19 mouse cellular contexts compared by ENCODE assay signal in the genomic region with DNA sequence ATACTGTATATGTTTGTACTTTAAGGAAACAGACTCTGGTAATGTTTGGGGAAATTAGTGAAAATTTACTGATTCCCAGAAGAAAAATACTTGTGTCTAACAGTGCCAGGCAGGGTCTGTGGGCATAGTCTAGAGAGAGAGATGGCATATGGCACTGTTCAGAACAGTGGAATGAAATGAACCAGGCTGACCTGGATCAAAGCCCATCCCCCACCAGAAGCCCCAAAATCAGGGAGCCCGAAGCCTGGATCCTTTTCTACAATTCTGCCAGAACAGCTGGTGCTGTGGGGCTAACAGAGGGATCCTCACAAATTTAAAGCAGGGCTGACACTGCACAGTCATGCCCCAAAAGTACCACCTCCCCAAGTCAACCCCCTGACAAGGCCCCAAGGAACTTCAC.
"Had no signal": no experiment of that assay in that cellular context is flagged by ENCODE, and none has a peak within 500 bp of the region (broad histone marks: within the 10 kb centered on the region; RNA-seq: fewer than 3 reads in every experiment).

No protein-coding gene starts in this region.

- H3K4me2 ChIP-seq: lung, embryonic 14.5 days; midbrain, embryonic 12.5 days; neural tube, embryonic 13.5 days; neural tube, embryonic 15.5 days had no signal

- ATAC-seq: midbrain, embryonic 16.5 days had no signal

- H3K9ac ChIP-seq: lung, embryonic 14.5 days; midbrain, embryonic 12.5 days; neural tube, embryonic 13.5 days; neural tube, embryonic 15.5 days had no signal

- H3K4me1 ChIP-seq: midbrain, embryonic 10.5 days; midbrain, embryonic 12.5 days had no signal

- H3K9me3 ChIP-seq: midbrain, embryonic 10.5 days; midbrain, embryonic 12.5 days; neural tube, embryonic 13.5 days; neural tube, embryonic 15.5 days had no signal

- H3K4me3 ChIP-seq: midbrain, embryonic 10.5 days; midbrain, embryonic 12.5 days; myocyte; neural tube, embryonic 13.5 days; neural tube, embryonic 15.5 days had no signal

- DNase-seq: lung, adult 18-20 months; lung, embryonic 14.5 days; lung, postnatal 10 days; lung, postnatal 4 days; midbrain, embryonic 14.5 days; retina, postnatal 1 day; right cerebral cortex, adult 18-20 months; right cerebral cortex, postnatal 25 days; right cerebral cortex, postnatal 4 days; spleen, adult 18-20 months; thymus, adult 18-20 months; thymus, postnatal 14 days; thymus, postnatal 36 days had no signal

- H3K27ac ChIP-seq: midbrain, embryonic 10.5 days; midbrain, embryonic 12.5 days; neural tube, embryonic 13.5 days; neural tube, embryonic 15.5 days had no signal

- H3K36me3 ChIP-seq: midbrain, embryonic 10.5 days; midbrain, embryonic 12.5 days; neural tube, embryonic 13.5 days; neural tube, embryonic 15.5 days had no signal

- H3K27me3 ChIP-seq: midbrain, embryonic 12.5 days; neural tube, embryonic 13.5 days; neural tube, embryonic 15.5 days had no signal
